Mouse (Mus musculus): ENCODE measurements around the gene Mmp2. TPM values are rescaled to one million over a fixed set of nuclear protein-coding genes. Genes with fewer than 3 reads are reported as not detected.
"Not testable (repeated sequence)": the region's sequence is repeated elsewhere in the genome, so short reads cannot be mapped to it uniquely, and the experiment has no call there.

Mmp2 gene
- polyA plus RNA-seq, 1 experiment from 2014 or later: 35.3 TPM

GRCm38 (mm10) chr8:92872063-92872759 is 45.1 kb downstream of the Mmp2 start:
- Histone ChIP-seq H3K4me1 (peaks cover 6% of the 10 kb centered on the region; the same call in 1 of the 2 replicates), H3K9me3 (no peaks in the 10 kb centered on the region), H3K27ac (no peak overlapping the region), H3K27me3 (no peaks in the 10 kb centered on the region), H3K36me3 (replicated peaks) (no peaks in the 10 kb centered on the region), H3K4me2 (no peak overlapping the region), H3K9ac (no peak overlapping the region), H3K4me3 (replicated peaks) (no peak overlapping the region)
- no peak for ATAC-seq (ENCODE audit: low FRiP score)
- WGBS: 61% methylated on average over 10 of the region's 10 CpGs

- no peak overlapping the region for H3K4me2 ChIP-seq
- no peaks in the 10 kb centered on the region for H3K9me3 ChIP-seq
- H3K4me3 ChIP-seq (replicated peaks): no peak overlapping the region
- H3K9ac ChIP-seq: no peak overlapping the region
- no peaks in the 10 kb centered on the region for H3K36me3 ChIP-seq (replicated peaks)
- WGBS: 37% methylated on average over 10 of the region's 10 CpGs
- H3K27ac ChIP-seq: no peak overlapping the region
- no peaks in the 10 kb centered on the region for H3K27me3 ChIP-seq
- no peaks in the 10 kb centered on the region for H3K4me1 ChIP-seq
- no peak for ATAC-seq (ENCODE audit: low FRiP score)
These were observed 48.7 kb downstream of the Mmp2 start for GRCm38 (mm10) chr8:92875795-92876194.

DNA sequence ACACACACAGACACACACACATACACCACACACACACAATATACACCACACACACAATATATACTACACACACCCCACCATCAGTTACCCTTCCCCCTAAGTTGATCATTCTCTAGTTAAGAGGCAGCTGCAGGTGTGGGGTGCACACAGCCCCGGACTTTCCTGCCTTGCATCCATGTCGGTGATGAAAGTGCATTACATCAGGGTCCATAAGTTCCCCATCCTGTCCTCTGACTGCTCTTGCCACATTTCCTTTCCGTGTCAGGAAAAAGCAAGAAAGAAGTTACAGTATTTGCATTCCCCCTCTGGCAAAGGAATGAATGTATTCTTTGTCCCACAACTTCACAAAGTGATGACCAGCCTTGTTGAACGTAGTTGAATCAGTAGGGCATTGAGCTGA is 54.2 kb downstream of the Mmp2 start:
- ATAC-seq (ENCODE audit: low FRiP score): no peak
- Histone ChIP-seq H3K27me3 (no peaks in the 10 kb centered on the region), H3K27ac (no peak overlapping the region), H3K36me3 (replicated peaks) (no peaks in the 10 kb centered on the region), H3K9ac (no peak overlapping the region), H3K9me3 (no peaks in the 10 kb centered on the region), H3K4me1 (no peaks in the 10 kb centered on the region), H3K4me3 (replicated peaks) (no peak overlapping the region), H3K4me2 (no peak overlapping the region)
- WGBS: 81% methylated on average over 4 of the region's 4 CpGs

- H3K4me1 ChIP-seq: no peaks in the 10 kb centered on the region
- WGBS: 88% methylated on average over 2 of the region's 2 CpGs
- no peak for ATAC-seq (ENCODE audit: low FRiP score)
These were observed 56.7 kb downstream of the Mmp2 start for GRCm38 (mm10) chr8:92883771-92884170.

GRCm38 (mm10) chr8:92892216-92892615 is 65.1 kb downstream of the Mmp2 start:
- not testable (repeated sequence) for ATAC-seq (ENCODE audit: low FRiP score); H3K4me3 ChIP-seq (replicated peaks); H3K27me3 ChIP-seq; H3K4me1 ChIP-seq; H3K9me3 ChIP-seq; H3K9ac ChIP-seq; H3K36me3 ChIP-seq (replicated peaks); H3K27ac ChIP-seq; H3K4me2 ChIP-seq
- WGBS: 87% methylated on average over 3 of the region's 3 CpGs

More at GRCm38 (mm10) chr8:92883771-92884170, 56.7 kb downstream of the Mmp2 start:
- Histone ChIP-seq H3K4me3 (replicated peaks) (no peak overlapping the region), H3K9ac (no peak overlapping the region), H3K27ac (no peak overlapping the region), H3K27me3 (no peaks in the 10 kb centered on the region), H3K9me3 (no peaks in the 10 kb centered on the region), H3K36me3 (replicated peaks) (no peaks in the 10 kb centered on the region), H3K4me2 (no peak overlapping the region)

- no peak for ATAC-seq (ENCODE audit: low FRiP score)
- Histone ChIP-seq H3K9me3 (no peaks in the 10 kb centered on the region), H3K9ac (no peak overlapping the region), H3K4me1 (no peaks in the 10 kb centered on the region), H3K36me3 (replicated peaks) (no peaks in the 10 kb centered on the region), H3K4me2 (no peak overlapping the region), H3K27me3 (no peaks in the 10 kb centered on the region), H3K4me3 (replicated peaks) (no peak overlapping the region), H3K27ac (no peak overlapping the region)
- 81% methylated on average over 2 of the region's 2 CpGs for WGBS
These were observed 66.8 kb downstream of the Mmp2 start for GRCm38 (mm10) chr8:92893870-92894269.

DNA sequence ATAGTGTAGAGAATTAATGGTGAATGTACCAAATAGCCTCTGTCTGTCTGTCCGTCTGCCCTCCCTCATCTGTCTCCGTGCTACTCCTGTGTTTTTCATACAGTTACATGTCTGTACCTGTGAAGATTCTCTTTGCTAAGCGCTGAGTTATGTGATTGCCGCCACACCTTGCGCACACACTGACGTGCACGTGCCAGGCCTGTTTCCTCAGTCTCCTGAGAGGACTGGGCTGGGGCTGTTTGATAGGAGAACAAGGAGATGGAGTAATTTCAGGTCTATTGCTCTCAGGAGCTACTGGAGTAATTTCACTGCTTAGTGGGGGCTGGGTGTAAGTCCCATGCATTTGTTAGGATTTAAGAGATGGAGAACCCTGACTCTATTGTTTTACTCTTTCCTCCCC is 68.0 kb downstream of the Mmp2 start:
- Histone ChIP-seq H3K4me1 (no peaks in the 10 kb centered on the region), H3K4me3 (replicated peaks) (no peak overlapping the region), H3K4me2 (no peak overlapping the region), H3K27me3 (no peaks in the 10 kb centered on the region), H3K9ac (no peak overlapping the region), H3K27ac (no peak overlapping the region), H3K9me3 (no peaks in the 10 kb centered on the region), H3K36me3 (replicated peaks) (no peaks in the 10 kb centered on the region)
- WGBS: 90% methylated on average over 7 of the region's 7 CpGs
- ATAC-seq (ENCODE audit: low FRiP score): no peak

- ATAC-seq (ENCODE audit: low FRiP score): no peak
- H3K4me2 ChIP-seq: no peak overlapping the region
- 77% methylated on average over 1 of the region's 1 CpGs for WGBS
These were observed 69.0 kb downstream of the Mmp2 start for GRCm38 (mm10) chr8:92896056-92896455.

GRCm38 (mm10) chr8:92896611-92897010 is 69.5 kb downstream of the Mmp2 start:
- no peaks in the 10 kb centered on the region for H3K36me3 ChIP-seq (replicated peaks)
- H3K4me3 ChIP-seq (replicated peaks): no peak overlapping the region
- no peaks in the 10 kb centered on the region for H3K9me3 ChIP-seq
- no peak overlapping the region for H3K9ac ChIP-seq
- no peaks in the 10 kb centered on the region for H3K4me1 ChIP-seq
- no peak for ATAC-seq (ENCODE audit: low FRiP score)
- H3K27me3 ChIP-seq: no peaks in the 10 kb centered on the region
- no peak overlapping the region for H3K4me2 ChIP-seq
- no peak overlapping the region for H3K27ac ChIP-seq
- 81% methylated on average over 5 of the region's 5 CpGs for WGBS

More at GRCm38 (mm10) chr8:92896056-92896455, 69.0 kb downstream of the Mmp2 start:
- H3K36me3 ChIP-seq (replicated peaks): no peaks in the 10 kb centered on the region
- H3K9ac ChIP-seq: no peak overlapping the region
- no peak overlapping the region for H3K4me3 ChIP-seq (replicated peaks)
- H3K9me3 ChIP-seq: no peaks in the 10 kb centered on the region
- no peaks in the 10 kb centered on the region for H3K27me3 ChIP-seq
- H3K4me1 ChIP-seq: no peaks in the 10 kb centered on the region
- H3K27ac ChIP-seq: no peak overlapping the region

DNA sequence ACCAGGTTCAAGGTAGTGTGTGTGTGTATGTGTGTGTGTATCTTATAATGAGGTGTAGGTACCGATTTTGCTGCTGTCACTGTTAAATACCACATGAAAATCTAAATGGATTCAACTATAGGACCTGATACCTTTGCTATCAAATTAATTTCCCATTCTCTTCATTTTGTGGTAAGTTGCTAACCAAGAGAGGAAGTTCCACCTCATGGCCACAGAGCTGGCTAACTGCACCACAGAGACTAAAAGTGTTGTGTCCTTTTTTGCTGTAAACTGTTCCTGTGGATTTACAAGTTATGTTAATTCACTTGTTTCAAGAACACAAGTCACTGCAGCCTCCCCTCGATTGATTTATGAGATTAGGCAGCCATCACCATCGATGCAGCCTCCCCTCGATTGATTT is 70.7 kb downstream of the Mmp2 start:
- 93% methylated on average over 4 of the region's 4 CpGs for WGBS
- no peak for ATAC-seq (ENCODE audit: low FRiP score)
- Histone ChIP-seq H3K9ac (no peak overlapping the region), H3K27ac (no peak overlapping the region), H3K36me3 (replicated peaks) (no peaks in the 10 kb centered on the region), H3K9me3 (no peaks in the 10 kb centered on the region), H3K4me2 (no peak overlapping the region), H3K4me3 (replicated peaks) (no peak overlapping the region), H3K27me3 (no peaks in the 10 kb centered on the region), H3K4me1 (no peaks in the 10 kb centered on the region)

GRCm38 (mm10) chr8:92899590-92899989 is 72.5 kb downstream of the Mmp2 start:
- Histone ChIP-seq H3K4me1 (no peaks in the 10 kb centered on the region), H3K9me3 (no peaks in the 10 kb centered on the region), H3K27ac (no peak overlapping the region), H3K4me3 (replicated peaks) (no peak overlapping the region), H3K27me3 (no peaks in the 10 kb centered on the region), H3K36me3 (replicated peaks) (no peaks in the 10 kb centered on the region), H3K4me2 (no peak overlapping the region), H3K9ac (no peak overlapping the region)
- 86% methylated on average over 9 of the region's 9 CpGs for WGBS
- no peak for ATAC-seq (ENCODE audit: low FRiP score)

- 93% methylated on average over 5 of the region's 5 CpGs for WGBS
- Histone ChIP-seq H3K27ac (no peak within 1 kb of the TSS), H3K27me3 (no peaks in the 10 kb centered on the region), H3K36me3 (replicated peaks) (no peaks in the 10 kb centered on the region), H3K4me1 (no peaks in the 10 kb centered on the region), H3K9ac (no peak within 1 kb of the TSS), H3K4me2 (no peak within 1 kb of the TSS), H3K9me3 (no peaks in the 10 kb centered on the region), H3K4me3 (replicated peaks) (no peak within 1 kb of the TSS)
- ATAC-seq (ENCODE audit: low FRiP score): no peak
These were observed 74.0 kb downstream of the Mmp2 start, which contains the start of gene Capns2 for GRCm38 (mm10) chr8:92901107-92901506. Capns2 (plus strand) TSS chr8:92901407.

- Histone ChIP-seq H3K27me3 (no peaks in the 10 kb centered on the region), H3K36me3 (replicated peaks) (no peaks in the 10 kb centered on the region), H3K9ac (no peak overlapping the region), H3K4me1 (no peaks in the 10 kb centered on the region), H3K4me3 (replicated peaks) (no peak overlapping the region), H3K4me2 (no peak overlapping the region), H3K9me3 (no peaks in the 10 kb centered on the region), H3K27ac (no peak overlapping the region)
- ATAC-seq (ENCODE audit: low FRiP score): no peak
- WGBS: 87% methylated on average over 2 of the region's 2 CpGs
These were observed 75.9 kb downstream of the Mmp2 start for GRCm38 (mm10) chr8:92902981-92903380.
